Mouse (Mus musculus): ENCODE measurements around the gene Mmp9.

GRCm38 (mm10) chr2:164967761-164968440, 27.3 kb downstream of the Mmp9 start:
- no peak for TF ChIP-seq CTCF (IDR thresholded peaks at IDR 0.05; ENCODE audit: borderline replicate concordance, insufficient read depth, low read length)
- TF ChIP-seq POLR2A (IDR thresholded peaks at IDR 0.05; ENCODE audit: low read depth, low read length), result no peak

All from embryonic fibroblast, embryonic 13.5 days (primary cell).